Mouse (Mus musculus) midbrain, embryonic 16.5 days (tissue): Measurements from ENCODE around the gene Eya3. TPM values are rescaled to one million over a fixed set of nuclear protein-coding genes. Genes with fewer than 3 reads are reported as not detected.

Experiments used
- ATAC-seq: fragments of 200-750 bp; cut with Nextera tagmentation; 2 replicates; pipeline ENCODE4 v1.8.0; 2017; ENCODE audit warnings: moderate TSS enrichment
- H3K27ac ChIP-seq: fragments of 300-500 bp; sonication (generic); 2 replicates; pipeline ENCODE4 v1.5.1; 2014; ENCODE audit warnings: mild to moderate bottlenecking, low read length, mixed read lengths
- H3K27me3 ChIP-seq: fragments of 300-500 bp; sonication (generic); 2 replicates; pipeline ENCODE4 v1.6.1; 2014; ENCODE audit warnings: low read depth, low read length, mixed read lengths; ENCODE audit not compliant: control insufficient read depth, insufficient read depth
- H3K36me3 ChIP-seq: fragments of 300-500 bp; sonication (generic); 2 replicates; pipeline ENCODE4 v1.6.1; 2014; ENCODE audit warnings: mild to moderate bottlenecking, low read length, moderate library complexity, mixed read lengths; ENCODE audit not compliant: control insufficient read depth, insufficient read depth
- H3K4me1 ChIP-seq: fragments of 300-500 bp; sonication (generic); 2 replicates; pipeline ENCODE4 v1.6.1; 2014; ENCODE audit warnings: mild to moderate bottlenecking, low read length, mixed read lengths; ENCODE audit not compliant: control insufficient read depth, insufficient read depth
- H3K4me2 ChIP-seq: fragments of 300-500 bp; sonication (generic); 2 replicates; pipeline ENCODE4 v1.6.1; 2014; ENCODE audit warnings: mild to moderate bottlenecking, low read length, mixed read lengths
- H3K4me3 ChIP-seq: fragments of 300-500 bp; sonication (generic); 2 replicates; pipeline ENCODE4 v1.5.1; 2014; ENCODE audit warnings: low read depth, mild to moderate bottlenecking, low read length, moderate library complexity, mixed read lengths
- H3K9ac ChIP-seq: fragments of 300-500 bp; sonication (generic); 2 replicates; pipeline ENCODE4 v1.6.1; 2014; ENCODE audit warnings: low read depth, low read length, mixed read lengths
- H3K9me3 ChIP-seq: fragments of 300-500 bp; sonication (generic); replicated peaks from 2 replicates; pipeline ENCODE4 v1.6.1; 2014; ENCODE audit warnings: mild to moderate bottlenecking, low read length, mixed read lengths; ENCODE audit not compliant: control insufficient read depth, poor library complexity, severe bottlenecking
- WGBS: fragments of 180-500 bp; shearing (Covaris S2); extraction: QIAGEN DNeasy Blood & Tissue Kit; methylation state at CpG from one replicate; pipeline ENCODE4 v1.1.7; 2014; 5-methylcytosine and 5-hydroxymethylcytosine counted together
- polyA plus RNA-seq: library from polyadenylated mRNA; unstranded; fragments of >200 nt; fragmentation: Nextera tagmentation; extraction: Ambion mirVana; gene quantifications from 2 replicates; pipeline ENCODE4 v1.2.1, GENCODE M21; 2015

Gene Eya3
- polyA plus RNA-seq, 1 experiment from 2014 or later: 11.2 TPM

- H3K9ac ChIP-seq: no peak overlapping the region
- H3K36me3 ChIP-seq: no peaks in the 10 kb centered on the region
- no peaks in the 10 kb centered on the region for H3K4me1 ChIP-seq
- no peak overlapping the region for H3K4me3 ChIP-seq
- ATAC-seq: no peak
- H3K27ac ChIP-seq: no peak overlapping the region
- H3K4me2 ChIP-seq: no peak overlapping the region
- 82% methylated on average over 5 of the region's 5 CpGs for WGBS
- no peaks in the 10 kb centered on the region for H3K9me3 ChIP-seq
- no peaks in the 10 kb centered on the region for H3K27me3 ChIP-seq
Measured at GRCm38 (mm10) chr4:132605816-132606215, 33.0 kb upstream of the Eya3 start.

DNA sequence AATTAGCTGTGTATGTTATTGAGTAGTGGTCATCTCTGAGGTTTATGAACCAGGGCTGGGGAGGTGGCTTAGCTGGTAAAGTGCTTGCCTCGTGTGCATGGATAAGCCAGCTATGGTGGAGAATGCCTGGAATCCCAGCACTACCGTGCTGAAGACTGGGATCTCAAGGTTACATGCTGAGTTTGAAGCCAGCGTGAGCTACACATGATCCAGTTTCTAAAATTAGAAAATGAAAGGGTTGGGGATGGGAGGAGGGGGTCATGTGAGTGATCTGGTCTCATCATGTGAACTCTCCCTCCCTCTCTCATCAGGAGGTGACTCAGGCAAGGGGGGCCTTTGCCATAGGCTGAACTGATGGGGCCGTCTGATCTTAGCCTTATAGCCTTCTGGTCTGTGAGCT, 30.6 kb upstream of the Eya3 start:
- 49% methylated on average over 4 of the region's 4 CpGs for WGBS
- H3K4me3 ChIP-seq: no peak overlapping the region

DNA sequence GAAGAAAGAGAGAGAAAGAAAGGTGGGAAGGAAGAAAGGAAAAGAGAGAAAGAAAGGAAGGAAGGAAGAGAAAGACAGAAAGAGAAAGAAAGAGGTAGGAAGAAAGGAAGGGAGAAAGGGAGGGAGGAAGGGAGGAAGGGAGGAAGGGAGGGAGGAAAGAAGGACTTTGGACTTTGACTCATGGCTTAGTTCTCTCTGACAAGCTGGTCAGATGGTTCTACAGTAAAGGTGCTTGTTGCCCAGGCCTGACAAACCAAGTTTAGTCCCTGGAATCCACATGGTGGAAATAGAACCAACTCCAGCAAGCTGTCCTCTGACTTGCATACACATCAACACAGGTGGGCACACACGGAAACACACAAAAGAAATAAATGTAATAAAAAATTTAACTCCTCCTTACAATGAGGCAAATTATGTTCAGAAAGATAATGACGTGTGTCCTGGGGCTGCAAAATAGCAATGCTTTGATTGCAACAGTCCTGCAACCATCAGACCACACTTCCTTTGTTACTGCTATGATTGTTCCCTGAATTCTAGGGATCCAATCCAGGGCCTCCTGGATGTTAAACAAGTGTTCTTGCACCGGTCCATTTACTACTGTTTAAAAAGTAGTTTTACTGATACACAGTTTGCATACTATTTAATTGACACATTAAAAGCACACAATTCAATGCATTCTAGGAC, 28.3 kb upstream of the Eya3 start:
- Histone ChIP-seq H3K27me3 (no peaks in the 10 kb centered on the region), H3K4me3 (no peak overlapping the region), H3K9ac (no peak overlapping the region), H3K36me3 (no peaks in the 10 kb centered on the region), H3K4me2 (no peak overlapping the region), H3K9me3 (no peaks in the 10 kb centered on the region), H3K27ac (no peak overlapping the region), H3K4me1 (no peaks in the 10 kb centered on the region)
- 84% methylated on average over 3 of the region's 3 CpGs for WGBS
- ATAC-seq: no peak

More for the DNA sequence above, 30.6 kb upstream of the Eya3 start:
- Histone ChIP-seq H3K27me3 (no peaks in the 10 kb centered on the region), H3K36me3 (no peaks in the 10 kb centered on the region), H3K4me1 (no peaks in the 10 kb centered on the region), H3K4me2 (no peak overlapping the region), H3K27ac (no peak overlapping the region), H3K9me3 (no peaks in the 10 kb centered on the region), H3K9ac (no peak overlapping the region)
- ATAC-seq: no peak

GRCm38 (mm10) chr4:132611320-132611719, 27.5 kb upstream of the Eya3 start:
- Histone ChIP-seq H3K4me1 (no peaks in the 10 kb centered on the region), H3K4me2 (no peak overlapping the region), H3K9ac (no peak overlapping the region), H3K4me3 (no peak overlapping the region), H3K27ac (no peak overlapping the region), H3K36me3 (no peaks in the 10 kb centered on the region), H3K27me3 (no peaks in the 10 kb centered on the region), H3K9me3 (no peaks in the 10 kb centered on the region)
- 89% methylated on average over 8 of the region's 8 CpGs for WGBS
- no peak for ATAC-seq

- 94% methylated on average over 6 of the region's 6 CpGs for WGBS
- Histone ChIP-seq H3K4me2 (no peak overlapping the region), H3K4me3 (no peak overlapping the region), H3K27ac (no peak overlapping the region), H3K9me3 (no peaks in the 10 kb centered on the region), H3K9ac (no peak overlapping the region), H3K27me3 (no peaks in the 10 kb centered on the region), H3K4me1 (no peaks in the 10 kb centered on the region), H3K36me3 (no peaks in the 10 kb centered on the region)
- no peak for ATAC-seq
Measured at GRCm38 (mm10) chr4:132617873-132618272, 20.9 kb upstream of the Eya3 start.

- Histone ChIP-seq H3K9ac (no peak overlapping the region), H3K36me3 (no peaks in the 10 kb centered on the region), H3K4me3 (no peak overlapping the region), H3K27ac (no peak overlapping the region), H3K27me3 (no peaks in the 10 kb centered on the region), H3K4me2 (no peak overlapping the region), H3K9me3 (no peaks in the 10 kb centered on the region), H3K4me1 (no peaks in the 10 kb centered on the region)
- 87% methylated on average over 10 of the region's 10 CpGs for WGBS
- ATAC-seq: no peak
Measured at GRCm38 (mm10) chr4:132618850-132619375, 19.9 kb upstream of the Eya3 start.

DNA sequence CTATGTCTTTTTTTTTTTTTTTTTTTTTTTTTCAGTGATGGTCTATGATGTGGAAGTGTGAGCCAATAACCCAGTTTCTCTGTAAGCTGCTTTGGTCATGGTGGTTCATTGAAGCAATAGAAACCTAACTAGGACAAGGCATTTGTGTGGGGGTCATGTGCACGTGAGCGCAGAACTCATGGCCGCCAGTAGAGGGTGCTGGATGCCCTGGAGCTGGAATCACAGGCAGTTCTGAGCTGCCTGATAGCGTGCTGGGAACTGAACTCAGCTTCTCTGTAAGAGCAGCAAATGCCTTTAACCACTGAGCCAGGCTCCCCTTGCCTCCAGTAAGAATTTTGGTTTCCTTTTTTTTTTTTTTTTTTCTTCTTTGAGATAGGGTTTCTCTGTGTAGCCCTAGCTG, 18.7 kb upstream of the Eya3 start:
- Histone ChIP-seq H3K4me1 (no peaks in the 10 kb centered on the region), H3K9me3 (no peaks in the 10 kb centered on the region), H3K36me3 (no peaks in the 10 kb centered on the region), H3K27ac (no peak overlapping the region), H3K4me3 (no peak overlapping the region), H3K9ac (no peak overlapping the region), H3K4me2 (no peak overlapping the region), H3K27me3 (no peaks in the 10 kb centered on the region)
- ATAC-seq: no peak
- WGBS: 91% methylated on average over 4 of the region's 4 CpGs

GRCm38 (mm10) chr4:132621287-132622068, 17.3 kb upstream of the Eya3 start:
- H3K4me1 ChIP-seq: no peaks in the 10 kb centered on the region
- no peaks in the 10 kb centered on the region for H3K36me3 ChIP-seq
- 78% methylated on average over 7 of the region's 7 CpGs for WGBS
- no peak overlapping the region for H3K4me2 ChIP-seq
- ATAC-seq: no peak
- no peaks in the 10 kb centered on the region for H3K9me3 ChIP-seq
- no peak overlapping the region for H3K4me3 ChIP-seq
- no peaks in the 10 kb centered on the region for H3K27me3 ChIP-seq
- H3K27ac ChIP-seq: no peak overlapping the region
- H3K9ac ChIP-seq: no peak overlapping the region

GRCm38 (mm10) chr4:132624034-132624657, 14.6 kb upstream of the Eya3 start:
- Histone ChIP-seq H3K27ac (no peak overlapping the region), H3K9me3 (no peaks in the 10 kb centered on the region), H3K4me1 (no peaks in the 10 kb centered on the region), H3K36me3 (no peaks in the 10 kb centered on the region), H3K9ac (no peak overlapping the region), H3K27me3 (no peaks in the 10 kb centered on the region), H3K4me3 (no peak overlapping the region), H3K4me2 (no peak overlapping the region)
- WGBS: 85% methylated on average over 5 of the region's 5 CpGs
- ATAC-seq: no peak
